Mouse (Mus musculus) ES-E14 (cell line): ENCODE measurements around the gene Flnc. TPM values are rescaled to one million over a fixed set of nuclear protein-coding genes. Genes with fewer than 3 reads are reported as not detected.

Experiments
- DNase-seq: peaks from one replicate; pipeline ENCODE4 v3.0.0-alpha.2; 2013; ENCODE audit warnings: low read depth, low spot score
- H3K27ac ChIP-seq: 2 replicates; pipeline ENCODE4 v1.5.1; 2012; ENCODE audit warnings: low read depth, mild to moderate bottlenecking, low read length, moderate library complexity, mixed read lengths; ENCODE audit not compliant: poor library complexity, insufficient read depth, severe bottlenecking
- H3K36me3 ChIP-seq: 2 replicates; pipeline ENCODE4 v1.6.1; 2012; ENCODE audit warnings: mild to moderate bottlenecking, low read length, moderate library complexity, mixed read lengths; ENCODE audit not compliant: control insufficient read depth, poor library complexity, insufficient read depth, severe bottlenecking
- H3K4me1 ChIP-seq, 2 experiments: fragments of 150-350 bp in 1 of 2; sonication (generic) in 1 of 2; 2 replicates each; pipeline ENCODE4 v1.6.1; 2012; ENCODE audit warnings: low read length in 2 of 2, mild to moderate bottlenecking in 1 of 2, mixed read lengths in 1 of 2; ENCODE audit not compliant: control insufficient read depth in 2 of 2, insufficient read depth in 2 of 2, poor library complexity in 1 of 2
- H3K4me3 ChIP-seq, 2 experiments: fragments of 150-350 bp in 1 of 2; sonication (generic) in 1 of 2; 2 replicates each; pipeline ENCODE4 v1.5.1; 2012; ENCODE audit warnings: low read length in 2 of 2, low read depth in 1 of 2, mild to moderate bottlenecking in 1 of 2, mixed read lengths in 1 of 2; ENCODE audit not compliant: insufficient read depth in 1 of 2, poor library complexity in 1 of 2, severe bottlenecking in 1 of 2
- H3K9ac ChIP-seq: 2 replicates; pipeline ENCODE4 v1.6.1; 2012; ENCODE audit warnings: low read depth, mild to moderate bottlenecking, low read length, mixed read lengths; ENCODE audit not compliant: poor library complexity, insufficient read depth, severe bottlenecking
- H3K9me3 ChIP-seq: fragments of 150-350 bp; sonication (generic); 2 replicates; pipeline ENCODE4 v1.6.1; 2012; ENCODE audit warnings: low read depth, mild to moderate bottlenecking, low read length; ENCODE audit not compliant: control insufficient read depth, insufficient read depth
- CHD2 ChIP-seq: IDR thresholded peaks from 2 replicates; pipeline ENCODE4 v1.6.1; 2014; ENCODE audit warnings: mild to moderate bottlenecking, low read depth, low read length, inconsistent platforms
- HCFC1 ChIP-seq: IDR thresholded peaks from 2 replicates; pipeline ENCODE4 v1.6.1; 2012; ENCODE audit warnings: low read length, inconsistent platforms, borderline replicate concordance; ENCODE audit not compliant: insufficient read depth
- MAFK ChIP-seq: IDR thresholded peaks from 2 replicates; pipeline ENCODE4 v1.6.1; 2014; ENCODE audit warnings: mild to moderate bottlenecking, low read depth, low read length, inconsistent platforms; ENCODE audit not compliant: insufficient read depth
- ZC3H11A ChIP-seq: IDR thresholded peaks from 2 replicates; pipeline ENCODE4 v1.6.1; 2012; ENCODE audit warnings: low read depth, mild to moderate bottlenecking, inconsistent platforms, low read length, borderline replicate concordance
- ZNF384 ChIP-seq: IDR thresholded peaks from 2 replicates; pipeline ENCODE4 v1.6.1; 2012; ENCODE audit warnings: low read depth, low read length, inconsistent platforms
- in situ Hi-C, 2 experiments: fragments of 600-800 bp; cut with MboI; formaldehyde crosslinking; loops; one replicate each; pipeline ENCODE4 v1.15.1; 2025; ENCODE audit warnings: low sequenced_read_pairs in 2 of 2, inconsistent platforms in 1 of 2; ENCODE audit not compliant: unreplicated experiment in 2 of 2
- total RNA-seq: library from RNA; depleted of rRNA; stranded (reverse); fragments of 300-350 nt; gene quantifications from 2 replicates; pipeline ENCODE4 v1.2.3, GENCODE M21; 2012

Flnc gene
- total RNA-seq, 1 experiment: 86.4 TPM

DNA sequence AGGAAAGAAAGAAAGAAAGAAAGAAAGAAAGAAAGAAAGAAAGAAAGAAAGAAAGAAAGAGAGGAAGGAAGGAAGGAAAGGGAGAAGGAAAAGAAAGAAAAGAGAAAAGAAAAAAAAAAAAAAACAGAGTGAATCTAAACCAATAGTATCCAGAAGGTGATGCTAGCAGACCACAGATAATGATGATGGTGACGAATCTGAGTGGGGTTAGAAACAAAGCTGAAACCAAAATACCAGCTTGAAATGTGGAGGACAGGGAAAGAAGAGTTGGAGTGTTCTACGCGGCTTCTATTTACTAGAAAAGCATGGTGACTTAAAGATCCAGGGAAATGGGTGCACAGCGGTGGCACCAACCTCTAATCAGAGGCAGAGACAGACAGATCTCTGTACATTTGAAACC, 41.3 kb upstream of the Flnc start:
- Histone ChIP-seq H3K4me3 (no peak overlapping the region), H3K27ac (no peak overlapping the region), H3K4me1 (peaks cover 0 to 9% of the 10 kb centered on the region in 2 experiments; a peak in 2 of 4 replicates), H3K36me3 (no peaks in the 10 kb centered on the region), H3K9me3 (no peaks in the 10 kb centered on the region), H3K9ac (no peak overlapping the region)
- DNase-seq: no peak
- in situ Hi-C loops: no loop called here
- TF ChIP-seq ZNF384 (no peak), CHD2 (no peak), ZC3H11A (no peak)

DNA sequence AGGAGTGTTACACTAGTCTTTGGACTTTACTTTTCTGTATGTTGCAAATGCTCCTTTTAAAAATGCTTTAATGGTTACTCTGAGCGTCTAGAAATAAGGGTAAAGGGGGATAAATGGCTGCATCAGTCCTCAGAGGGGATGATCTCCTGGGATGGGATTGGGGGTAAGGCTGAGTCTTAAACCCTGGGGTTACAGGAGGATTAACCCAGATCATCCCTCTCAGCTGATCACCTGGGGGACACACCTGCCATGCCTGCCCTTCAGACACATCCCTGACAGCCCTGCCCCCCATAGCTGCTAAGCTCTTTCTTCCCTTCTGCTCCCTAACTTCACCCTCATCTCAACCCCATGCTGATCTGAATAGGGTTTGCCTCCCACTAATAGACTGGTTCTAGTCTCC, 38.8 kb upstream of the Flnc start:
- H3K27ac ChIP-seq: no peak overlapping the region
- peaks cover 4% of the 10 kb centered on the region; the same call in 1 of the 2 replicates for H3K36me3 ChIP-seq

DNA sequence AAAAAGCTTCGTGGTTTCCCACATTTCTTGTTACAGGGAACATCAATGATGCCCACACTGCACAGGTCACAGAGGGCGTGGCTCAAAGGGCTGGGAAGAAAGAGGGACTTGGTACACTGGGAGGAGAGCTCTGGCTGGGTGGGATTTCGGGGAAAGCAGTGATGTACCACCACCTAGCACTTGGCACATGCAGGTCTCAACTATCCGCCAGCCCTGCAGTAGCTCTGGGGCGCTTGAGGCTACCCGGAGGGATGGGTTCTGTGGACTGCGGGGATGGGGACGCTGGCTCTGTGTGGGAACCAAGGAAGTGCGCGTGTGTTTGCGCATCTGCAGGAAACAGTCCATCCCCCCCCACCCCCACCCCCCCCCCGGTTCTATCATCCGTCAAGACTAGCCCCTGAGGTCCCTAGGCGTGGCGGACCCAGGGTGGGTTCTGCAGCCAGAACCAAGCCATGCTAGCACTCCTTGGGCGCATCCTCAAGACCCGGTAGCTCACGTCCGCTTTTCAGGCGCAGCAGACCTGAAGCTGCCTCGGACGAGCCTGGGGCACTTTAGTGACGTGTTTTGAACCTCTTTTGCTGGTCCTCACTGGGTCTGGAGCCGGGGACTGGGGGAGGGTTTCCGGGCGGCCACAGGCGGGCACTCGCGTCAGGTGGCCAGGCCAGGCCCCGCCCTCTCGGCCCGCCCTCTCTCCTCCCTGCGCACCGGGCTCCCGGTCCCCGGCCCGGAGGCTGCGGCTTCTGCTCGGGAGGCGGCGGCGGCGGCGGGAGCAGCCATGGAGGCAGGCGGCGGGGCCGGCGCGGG, 36.9 kb upstream of the Flnc start, which contains the start of gene Ccdc136:
Gene Ccdc136 (plus strand): TSS at position 400 of the 804 bp plus-strand sequence.
- Histone ChIP-seq H3K9ac (peak within 1 kb of the TSS; percentile 63), H3K27ac (no peak within 1 kb of the TSS)

More for the DNA sequence above, 38.8 kb upstream of the Flnc start:
- TF ChIP-seq ZC3H11A: no peak
- TF ChIP-seq MAFK: no peak
- TF ChIP-seq CHD2: no peak
- TF ChIP-seq HCFC1: no peak
- no peak for TF ChIP-seq ZNF384
- H3K4me1 ChIP-seq: peaks cover 3 to 7% of the 10 kb centered on the region in 2 experiments; a peak in 2 of 4 replicates
- H3K9ac ChIP-seq: no peak overlapping the region
- no peaks in the 10 kb centered on the region for H3K9me3 ChIP-seq
- no peak overlapping the region for H3K4me3 ChIP-seq
- in situ Hi-C loops: no loop called here
- DNase-seq: no peak

DNA sequence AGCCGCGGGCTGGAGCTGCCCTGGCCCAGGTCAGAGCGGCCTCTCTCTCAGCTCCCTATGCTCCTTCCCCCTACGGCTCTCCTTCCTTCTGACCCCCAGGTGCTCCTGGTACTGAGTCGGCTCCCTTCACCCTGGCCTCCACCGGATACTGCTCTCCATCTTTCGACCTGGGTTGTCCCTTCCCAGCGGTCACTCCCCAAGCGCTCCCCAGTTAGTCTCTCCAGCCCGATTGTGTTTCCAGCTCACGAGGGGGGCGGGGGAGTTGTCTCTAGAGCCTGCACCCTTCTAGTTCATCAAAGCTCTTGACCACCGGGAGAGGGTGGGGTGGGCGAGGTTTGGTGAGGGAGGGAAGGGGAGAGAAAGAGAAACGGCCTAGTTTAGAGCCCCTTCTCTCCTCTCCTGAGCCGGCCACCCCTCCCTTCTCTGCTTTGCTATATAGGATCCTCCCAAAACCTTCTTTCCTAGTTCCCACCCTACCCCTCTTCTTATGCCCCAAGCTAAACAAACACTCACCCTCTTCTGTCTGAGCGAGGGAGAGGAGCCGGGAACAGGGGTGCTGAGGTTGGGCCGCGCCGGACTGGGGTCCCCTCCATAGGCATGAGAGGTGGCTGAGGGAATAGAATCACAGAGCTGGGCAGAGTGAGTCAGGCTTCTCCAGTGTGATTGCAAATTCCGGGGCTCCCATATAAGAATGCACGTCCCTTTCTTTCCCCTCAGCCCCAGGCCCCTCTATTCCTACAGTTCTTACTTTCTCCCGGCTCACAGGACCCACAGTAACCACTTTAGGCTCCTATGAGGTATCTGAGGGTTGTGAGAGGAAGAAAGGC, 36.1 kb upstream of the Flnc start:
- H3K36me3 ChIP-seq: peaks cover 4% of the 10 kb centered on the region; the same call in 1 of the 2 replicates
- H3K4me3 ChIP-seq: peak overlapping the region; percentile 87 to 91
- in situ Hi-C loops: no loop called here
- H3K9me3 ChIP-seq: no peaks in the 10 kb centered on the region
- no peak overlapping the region for H3K27ac ChIP-seq
- H3K4me1 ChIP-seq: peaks cover 7 to 11% of the 10 kb centered on the region in 2 experiments; a peak in 3 of 4 replicates
- TF ChIP-seq CHD2 (no peak), HCFC1 (0 out of 2 replicates have a peak, but pooled peaks have one; percentile 4), ZNF384 (no peak)
- DNase-seq: no peak
- H3K9ac ChIP-seq: peak overlapping the region; percentile 63

More for the DNA sequence above, 36.9 kb upstream of the Flnc start, which contains the start of gene Ccdc136:
- in situ Hi-C loops: no loop called here
- H3K4me1 ChIP-seq: peaks cover 7 to 11% of the 10 kb centered on the region in 2 experiments; a peak in 3 of 4 replicates
- peak within 1 kb of the TSS; percentile 87 to 91 for H3K4me3 ChIP-seq
- H3K9me3 ChIP-seq: no peaks in the 10 kb centered on the region
- H3K36me3 ChIP-seq: peaks cover 4% of the 10 kb centered on the region; the same call in 1 of the 2 replicates
- DNase-seq: no peak
- TF ChIP-seq HCFC1 (no peak; the same call in 1 of the 2 replicates), MAFK (no peak), CHD2 (no peak), ZC3H11A (no peak), ZNF384 (no peak)
